Mouse (Mus musculus) forebrain, embryonic 16.5 days (tissue): Measurements from ENCODE around the gene Slc39a2. TPM values are rescaled to one million over a fixed set of nuclear protein-coding genes. Genes with fewer than 3 reads are reported as not detected.
"Not testable (repeated sequence)": the region's sequence is repeated elsewhere in the genome, so short reads cannot be mapped to it uniquely, and the experiment has no call there.

Experiments used
- ATAC-seq: fragments of 200-750 bp; cut with Nextera tagmentation; 2 replicates; pipeline ENCODE4 v1.8.0; 2017; ENCODE audit warnings: mild to moderate bottlenecking, moderate library complexity
- H3K27ac ChIP-seq: fragments of 300-500 bp; sonication (generic); 2 replicates; pipeline ENCODE4 v1.5.1; 2014; ENCODE audit warnings: low read length, control low read depth
- H3K27me3 ChIP-seq: fragments of 300-500 bp; sonication (generic); replicated peaks from 2 replicates; pipeline ENCODE4 v1.6.1; 2014; ENCODE audit warnings: low read length; ENCODE audit not compliant: control insufficient read depth, insufficient read depth
- H3K36me3 ChIP-seq: fragments of 300-500 bp; sonication (generic); 2 replicates; pipeline ENCODE4 v1.6.1; 2014; ENCODE audit not compliant: control insufficient read depth, insufficient read depth
- H3K4me1 ChIP-seq: fragments of 300-500 bp; sonication (generic); replicated peaks from 2 replicates; pipeline ENCODE4 v1.6.1; 2014; ENCODE audit warnings: low read length; ENCODE audit not compliant: control insufficient read depth, insufficient read depth
- H3K4me2 ChIP-seq: fragments of 300-500 bp; sonication (generic); 2 replicates; pipeline ENCODE4 v1.6.1; 2014; ENCODE audit warnings: mild to moderate bottlenecking, low read length, control low read depth
- H3K4me3 ChIP-seq: fragments of 300-500 bp; sonication (generic); replicated peaks from 2 replicates; pipeline ENCODE4 v1.5.1; 2014; ENCODE audit warnings: mild to moderate bottlenecking, low read length, control low read depth
- H3K9ac ChIP-seq: fragments of 300-500 bp; sonication (generic); replicated peaks from 2 replicates; pipeline ENCODE4 v1.6.1; 2014; ENCODE audit warnings: low read depth, low read length, control low read depth
- H3K9me3 ChIP-seq: fragments of 300-500 bp; sonication (generic); 2 replicates; pipeline ENCODE4 v1.6.1; 2016; ENCODE audit warnings: low read length; ENCODE audit not compliant: control insufficient read depth
- WGBS: fragments of 180-500 bp; shearing (Covaris S2); extraction: QIAGEN DNeasy Blood & Tissue Kit; methylation state at CpG from one replicate; pipeline ENCODE4 v1.1.7; 2014; 5-methylcytosine and 5-hydroxymethylcytosine counted together
- polyA plus RNA-seq: library from polyadenylated mRNA; unstranded; fragments of >200 nt; fragmentation: Nextera tagmentation; extraction: Ambion mirVana; gene quantifications from 2 replicates; pipeline ENCODE4 v1.2.1, GENCODE M21; 2015

The Slc39a2 gene
- 1.5 and 2.6 TPM in 2 replicates for polyA plus RNA-seq

- Histone ChIP-seq H3K4me3 (no peak within 1 kb of the TSS), H3K27ac (no peak within 1 kb of the TSS), H3K9me3 (no peaks in the 10 kb centered on the region), H3K9ac (no peak within 1 kb of the TSS), H3K27me3 (no peaks in the 10 kb centered on the region), H3K36me3 (peaks cover 23% of the 10 kb centered on the region), H3K4me2 (no peak within 1 kb of the TSS), H3K4me1 (no peaks in the 10 kb centered on the region)
- WGBS = 94% methylated on average over 9 of the region's 9 CpGs
- no peak for ATAC-seq
Observed at GRCm38 (mm10) chr14:51892191-51892939, at the start of gene Slc39a2. Slc39a2 (plus strand) TSS chr14:51892889.

GRCm38 (mm10) chr14:51843882-51844281 lies 48.8 kb upstream of the Slc39a2 start:
- no peaks in the 10 kb centered on the region for H3K9me3 ChIP-seq
- no peak overlapping the region for H3K4me3 ChIP-seq
- H3K27ac ChIP-seq = no peak overlapping the region
- H3K27me3 ChIP-seq = no peaks in the 10 kb centered on the region
- no peak overlapping the region for H3K9ac ChIP-seq
- H3K4me1 ChIP-seq = no peaks in the 10 kb centered on the region
- no peak for ATAC-seq
- H3K4me2 ChIP-seq = no peak overlapping the region
- H3K36me3 ChIP-seq = no peaks in the 10 kb centered on the region

- no peaks in the 10 kb centered on the region for H3K4me1 ChIP-seq
- no peaks in the 10 kb centered on the region for H3K36me3 ChIP-seq
- no peak for ATAC-seq
- no peak overlapping the region for H3K4me2 ChIP-seq
- WGBS = 67% methylated on average over 3 of the region's 3 CpGs
- H3K27ac ChIP-seq = no peak overlapping the region
- H3K27me3 ChIP-seq = no peaks in the 10 kb centered on the region
- no peaks in the 10 kb centered on the region for H3K9me3 ChIP-seq
- no peak overlapping the region for H3K4me3 ChIP-seq
- H3K9ac ChIP-seq = no peak overlapping the region
Observed at GRCm38 (mm10) chr14:51846566-51846965, 46.1 kb upstream of the Slc39a2 start.

- H3K9ac ChIP-seq, ATAC-seq, H3K4me1 ChIP-seq, H3K27ac ChIP-seq, H3K4me3 ChIP-seq, H3K4me2 ChIP-seq, H3K36me3 ChIP-seq, H3K9me3 ChIP-seq, H3K27me3 ChIP-seq: not testable (repeated sequence)
- WGBS = 36% methylated on average over 3 of the region's 3 CpGs
Observed at GRCm38 (mm10) chr14:51851006-51851405, 41.7 kb upstream of the Slc39a2 start.

GRCm38 (mm10) chr14:51853399-51853798 lies 39.3 kb upstream of the Slc39a2 start, which contains the start of gene Ear6:
Ear6 (plus strand) TSS chr14:51853699.
- no peaks in the 10 kb centered on the region for H3K36me3 ChIP-seq
- H3K27me3 ChIP-seq = no peaks in the 10 kb centered on the region
- no peaks in the 10 kb centered on the region for H3K4me1 ChIP-seq
- H3K9ac ChIP-seq = no peak within 1 kb of the TSS
- H3K4me3 ChIP-seq = no peak within 1 kb of the TSS
- H3K27ac ChIP-seq = no peak within 1 kb of the TSS
- no peak for ATAC-seq
- no peak within 1 kb of the TSS for H3K4me2 ChIP-seq
- H3K9me3 ChIP-seq = no peaks in the 10 kb centered on the region

GRCm38 (mm10) chr14:51855280-51855679 lies 37.4 kb upstream of the Slc39a2 start:
- 85% methylated on average over 7 of the region's 7 CpGs for WGBS
- not testable (repeated sequence) for H3K9ac ChIP-seq, H3K36me3 ChIP-seq, H3K4me1 ChIP-seq, H3K4me2 ChIP-seq, H3K9me3 ChIP-seq, ATAC-seq, H3K27ac ChIP-seq, H3K4me3 ChIP-seq, H3K27me3 ChIP-seq

GRCm38 (mm10) chr14:51863603-51864002 lies 29.1 kb upstream of the Slc39a2 start:
- H3K27me3 ChIP-seq, H3K27ac ChIP-seq, ATAC-seq, H3K4me3 ChIP-seq, H3K36me3 ChIP-seq, H3K9me3 ChIP-seq, H3K9ac ChIP-seq, H3K4me1 ChIP-seq, H3K4me2 ChIP-seq: not testable (repeated sequence)
- 7% methylated on average over 1 of the region's 1 CpGs for WGBS

GRCm38 (mm10) chr14:51870756-51871155 lies 21.9 kb upstream of the Slc39a2 start:
- no peak overlapping the region for H3K4me2 ChIP-seq
- H3K9ac ChIP-seq = no peak overlapping the region
- no peaks in the 10 kb centered on the region for H3K4me1 ChIP-seq
- H3K36me3 ChIP-seq = no peaks in the 10 kb centered on the region
- no peaks in the 10 kb centered on the region for H3K27me3 ChIP-seq
- no peak for ATAC-seq
- H3K4me3 ChIP-seq = no peak overlapping the region
- H3K27ac ChIP-seq = no peak overlapping the region
- no peaks in the 10 kb centered on the region for H3K9me3 ChIP-seq
- 80% methylated on average over 2 of the region's 2 CpGs for WGBS

- whole genome bisulfite sequencing = 73% methylated on average over 9 of the region's 9 CpGs
- H3K9me3 ChIP-seq = no peaks in the 10 kb centered on the region
- no peak for ATAC-seq
Observed at GRCm38 (mm10) chr14:51871741-51872140, 20.9 kb upstream of the Slc39a2 start.

GRCm38 (mm10) chr14:51877517-51877916 lies 15.2 kb upstream of the Slc39a2 start:
- 85% methylated on average over 3 of the region's 3 CpGs for WGBS
- no peak overlapping the region for H3K27ac ChIP-seq

More at GRCm38 (mm10) chr14:51871741-51872140, 20.9 kb upstream of the Slc39a2 start:
- Histone ChIP-seq H3K36me3 (no peaks in the 10 kb centered on the region), H3K4me1 (no peaks in the 10 kb centered on the region), H3K9ac (no peak overlapping the region), H3K27me3 (no peaks in the 10 kb centered on the region), H3K4me3 (no peak overlapping the region), H3K27ac (no peak overlapping the region), H3K4me2 (no peak overlapping the region)

More at GRCm38 (mm10) chr14:51877517-51877916, 15.2 kb upstream of the Slc39a2 start:
- Histone ChIP-seq H3K4me3 (no peak overlapping the region), H3K9ac (no peak overlapping the region), H3K27me3 (no peaks in the 10 kb centered on the region), H3K36me3 (no peaks in the 10 kb centered on the region), H3K4me2 (no peak overlapping the region), H3K4me1 (no peaks in the 10 kb centered on the region), H3K9me3 (no peaks in the 10 kb centered on the region)
- ATAC-seq = no peak
